Mouse (Mus musculus) adrenal gland, adult 18-20 months (tissue): ENCODE measurements around the gene Ctrl. TPM values are rescaled to one million over a fixed set of nuclear protein-coding genes. Genes with fewer than 3 reads are reported as not detected.

Experiments used
- DNase-seq, 2 experiments: peaks; one replicate each; pipeline ENCODE4 v3.0.0; 2021 to 2022; ENCODE audit warnings: low spot score in 2 of 2
- total RNA-seq, 2 experiments: library from RNA; stranded (reverse); gene quantifications; 1 replicate in 1 of 2; 2 replicates in 1 of 2; pipeline ENCODE4 v1.2.3; 2021

Gene Ctrl
- total RNA-seq, 2 experiments from 2014 or later, result 0.93 TPM; not detected in 1

GRCm38 (mm10) chr8:105938306-105938669 lies 4.6 kb upstream of the Ctrl start, which contains the start of gene Psmb10:
Psmb10 (minus strand) TSS chr8:105938444.
- DNase-seq, result peak; percentile 35 to 37

- DNase-seq, result peak; percentile 51 to 53
Measured at GRCm38 (mm10) chr8:105937496-105938305, 4.0 kb upstream of the Ctrl start.

GRCm38 (mm10) chr8:105936866-105937475 lies 3.3 kb upstream of the Ctrl start:
- peak; percentile 78 to 81 for DNase-seq

- peak in 1 of 2 experiments; percentile 19 for DNase-seq
Measured at GRCm38 (mm10) chr8:105935863-105936603, 2.4 kb upstream of the Ctrl start.

- no peak for DNase-seq
Measured at GRCm38 (mm10) chr8:105935105-105935504, 1.4 kb upstream of the Ctrl start.

GRCm38 (mm10) chr8:105932525-105932924 lies 1.1 kb downstream of the Ctrl start:
- no peak for DNase-seq

GRCm38 (mm10) chr8:105931271-105931670 lies 2.4 kb downstream of the Ctrl start:
- DNase-seq, result no peak

GRCm38 (mm10) chr8:105930602-105931001 lies 3.1 kb downstream of the Ctrl start:
- DNase-seq, result peak; percentile 91 to 93

GRCm38 (mm10) chr8:105925123-105925522 lies 8.5 kb downstream of the Ctrl start:
- DNase-seq, result no peak

- DNase-seq, result no peak
Measured at GRCm38 (mm10) chr8:105919390-105919789, 14.3 kb downstream of the Ctrl start.

GRCm38 (mm10) chr8:105900941-105901616 lies 32.6 kb downstream of the Ctrl start:
- DNase-seq, result no peak

- peak; percentile 93 to 94 for DNase-seq
Measured at GRCm38 (mm10) chr8:105900180-105900940, 33.3 kb downstream of the Ctrl start, which contains the start of gene Pskh1. Pskh1 (plus strand) TSS chr8:105900441.

GRCm38 (mm10) chr8:105897801-105898480 lies 35.7 kb downstream of the Ctrl start:
- no peak for DNase-seq

GRCm38 (mm10) chr8:105893339-105893738 lies 40.3 kb downstream of the Ctrl start, which contains the start of gene Nrn1l:
Nrn1l (plus strand) TSS chr8:105893567.
- peak; percentile 42 to 46 for DNase-seq

- no peak for DNase-seq
Measured at GRCm38 (mm10) chr8:105892432-105892831, 41.2 kb downstream of the Ctrl start.

GRCm38 (mm10) chr8:105890870-105891269 lies 42.8 kb downstream of the Ctrl start:
- no peak for DNase-seq

GRCm38 (mm10) chr8:105889756-105890465 lies 43.8 kb downstream of the Ctrl start:
- no peak for DNase-seq
